ENCODE assay signal across 11 mouse cellular contexts in the genomic region with DNA sequence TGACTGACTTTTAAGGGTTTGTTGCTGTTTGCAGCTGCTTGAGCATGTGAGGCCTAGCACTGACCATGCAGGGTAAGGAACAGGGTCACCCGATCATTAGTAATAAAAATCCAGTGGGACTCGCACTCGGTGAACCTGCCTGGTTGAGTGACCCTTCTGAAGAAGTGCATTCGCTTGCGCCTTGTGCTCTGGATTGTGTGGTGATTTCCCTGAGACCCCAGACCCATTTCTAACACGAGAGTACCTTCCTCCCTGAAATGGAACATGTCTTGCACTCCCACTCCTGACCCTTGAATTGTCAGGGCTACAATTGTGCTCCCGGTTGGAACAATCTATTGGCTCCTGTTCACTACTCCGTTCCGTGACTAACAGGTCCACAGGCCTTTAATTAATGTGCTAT. TPM values are rescaled to one million over a fixed set of nuclear protein-coding genes. Genes with fewer than 3 reads are reported as not detected.
A peak's percentile ranks its signal among the peaks of the same experiment; 100 is the strongest.
DNase-seq lines count a peak whose midpoint lies in the region; ATAC-seq and TF ChIP-seq lines count a peak whose summit lies in the region.
"Had no signal": no experiment of that assay in that cellular context is flagged by ENCODE, and none has a peak within 500 bp of the region (broad histone marks: within the 10 kb centered on the region; RNA-seq: fewer than 3 reads in every experiment).

No protein-coding gene starts in this region.

- TF ChIP-seq POLR2A in cortical plate, adult 2 months (IDR thresholded peaks at IDR 0.05; ENCODE audit: extremely low read depth, insufficient read depth, low read length): no peak
- TF ChIP-seq POLR2A in kidney, adult 2 months (IDR thresholded peaks at IDR 0.05; ENCODE audit: low read depth, low read length): no peak

- peaks cover 76% of the 10 kb centered on the region for H3K27me3 ChIP-seq in heart, embryonic 13.5 days (replicated peaks)
- peaks cover 58% of the 10 kb centered on the region for H3K27me3 ChIP-seq in hindbrain, embryonic 10.5 days (ENCODE audit: insufficient read depth, poor library complexity, severe bottlenecking)
- no peaks in the 10 kb centered on the region for H3K27me3 ChIP-seq in midbrain, embryonic 14.5 days (ENCODE audit: control insufficient read depth, insufficient read depth, low read length)
- no peaks in the 10 kb centered on the region for H3K27me3 ChIP-seq in kidney, adult 2 months (replicated peaks; ENCODE audit: control insufficient read depth, insufficient read depth, low read length)

- DNase-seq in heart, postnatal 14 days: no peak
- DNase-seq in hindbrain, embryonic 10.5 days (ENCODE audit: low spot score): no peak
- peak; percentile 8 for DNase-seq in midbrain, embryonic 14.5 days
- no peak for DNase-seq in spleen, postnatal 36 days (ENCODE audit: low spot score in 2 of 2)
- no peak for DNase-seq in layer of hippocampus, adult 8-10 months (ENCODE audit: low spot score in 2 of 2)
- no peak for DNase-seq in kidney, adult 2 months

- H3K4me2 ChIP-seq in heart, embryonic 13.5 days: peak overlapping the region; percentile 90
- H3K4me2 ChIP-seq in midbrain, embryonic 14.5 days (ENCODE audit: low read length): peak overlapping the region; percentile 70

- H3K27ac ChIP-seq in heart, embryonic 13.5 days (replicated peaks): no peak overlapping the region
- no peak overlapping the region for H3K27ac ChIP-seq in cortical plate, adult 2 months (ENCODE audit: insufficient read depth, low read length)
- H3K27ac ChIP-seq in hindbrain, embryonic 10.5 days: peak overlapping the region; percentile 87
- H3K27ac ChIP-seq in midbrain, embryonic 14.5 days (replicated peaks; ENCODE audit: low read depth, low read length): peak overlapping the region; percentile 98
- H3K27ac ChIP-seq in kidney, adult 2 months (ENCODE audit: insufficient read depth, low read depth, low read length): no peak overlapping the region
- H3K27ac ChIP-seq: liver, embryonic 15.5 days had no signal

- no peak overlapping the region for H3K9ac ChIP-seq in heart, embryonic 13.5 days
- peak overlapping the region; percentile 97 for H3K9ac ChIP-seq in midbrain, embryonic 14.5 days (replicated peaks; ENCODE audit: low read length)
- H3K9ac ChIP-seq: liver, embryonic 15.5 days had no signal

- H3K36me3 ChIP-seq in heart, embryonic 13.5 days: no peaks in the 10 kb centered on the region
- H3K36me3 ChIP-seq in hindbrain, embryonic 10.5 days: no peaks in the 10 kb centered on the region
- H3K36me3 ChIP-seq in midbrain, embryonic 14.5 days (ENCODE audit: control insufficient read depth, insufficient read depth, low read length): no peaks in the 10 kb centered on the region
- no peaks in the 10 kb centered on the region for H3K36me3 ChIP-seq in kidney, adult 2 months (ENCODE audit: control insufficient read depth, insufficient read depth, low read length)
- H3K36me3 ChIP-seq: liver, embryonic 15.5 days had no signal

- intact Hi-C loops in heart, postnatal 14 days (cut with DNase I): no loop called here

- no peak overlapping the region; the same call in 1 of the 2 replicates for H3K4me3 ChIP-seq in heart, embryonic 13.5 days
- H3K4me3 ChIP-seq in cortical plate, adult 2 months (ENCODE audit: insufficient read depth, low read length): peak overlapping the region; percentile 65
- peak overlapping the region; percentile 73 for H3K4me3 ChIP-seq in hindbrain, embryonic 10.5 days
- H3K4me3 ChIP-seq in midbrain, embryonic 14.5 days (replicated peaks; ENCODE audit: low read depth, low read length): peak overlapping the region; percentile 82
- no peak overlapping the region for H3K4me3 ChIP-seq in kidney, adult 2 months (ENCODE audit: insufficient read depth, low read depth, low read length)

- H3K9me3 ChIP-seq in heart, embryonic 13.5 days: no peaks in the 10 kb centered on the region
- no peaks in the 10 kb centered on the region for H3K9me3 ChIP-seq in hindbrain, embryonic 10.5 days
- no peaks in the 10 kb centered on the region for H3K9me3 ChIP-seq in midbrain, embryonic 14.5 days (ENCODE audit: control insufficient read depth, low read length)
- H3K9me3 ChIP-seq: liver, embryonic 15.5 days had no signal

- ATAC-seq in heart, embryonic 13.5 days (ENCODE audit: extremely low read depth, insufficient number of reproducible peaks, low FRiP score, low TSS enrichment): no peak
- ATAC-seq in midbrain, embryonic 14.5 days (ENCODE audit: low FRiP score, low TSS enrichment): no peak

- no peak for TF ChIP-seq CTCF in cortical plate, adult 2 months (IDR thresholded peaks at IDR 0.05; ENCODE audit: extremely low read depth, insufficient read depth, low read length)
- no peak for TF ChIP-seq CTCF in kidney, adult 2 months (conservative IDR thresholded peaks at IDR 0.05; ENCODE audit: insufficient read depth, insufficient read length, low read depth, low read length)

- H3K4me1 ChIP-seq in heart, embryonic 13.5 days: peaks cover 13% of the 10 kb centered on the region
- H3K4me1 ChIP-seq in cortical plate, adult 2 months (ENCODE audit: control insufficient read depth, insufficient read depth, low read length): peaks cover 4% of the 10 kb centered on the region; the same call in 1 of the 2 replicates
- peaks cover 50% of the 10 kb centered on the region for H3K4me1 ChIP-seq in hindbrain, embryonic 10.5 days (replicated peaks)
- H3K4me1 ChIP-seq in midbrain, embryonic 14.5 days (ENCODE audit: control insufficient read depth, insufficient read depth, low read length): peaks cover 22% of the 10 kb centered on the region
- H3K4me1 ChIP-seq in kidney, adult 2 months (ENCODE audit: control insufficient read depth, insufficient read depth, low read length): no peaks in the 10 kb centered on the region
- H3K4me1 ChIP-seq: liver, embryonic 15.5 days had no signal

- 51% methylated on average over 9 of the region's 9 CpGs for WGBS in heart, embryonic 13.5 days
- WGBS in hindbrain, embryonic 10.5 days: 39% methylated on average over 9 of the region's 9 CpGs
- 30% methylated on average over 9 of the region's 9 CpGs for WGBS in midbrain, embryonic 14.5 days
- 51% methylated on average over 9 of the region's 9 CpGs for WGBS in kidney, adult 2 months

RNA-seq across cellular contexts. Expression of a gene that starts 1.1 kb away (rescaled TPM):
- 3.7 and 4.1 TPM in 2 replicates for polyA plus RNA-seq in heart, embryonic 13.5 days (2015; fragmentation: Nextera tagmentation; extraction: Ambion mirVana)
- not detected for total RNA-seq in heart, postnatal 14 days (2021)
- polyA plus RNA-seq in cortical plate, adult 2 months (2012; rRNA removed): 154 and 172 TPM in 2 replicates
- 20.6 and 44.7 TPM in 2 replicates for polyA plus RNA-seq in hindbrain, embryonic 10.5 days (2016; fragmentation: Nextera tagmentation; extraction: Ambion mirVana)
- 125 and 138 TPM in 2 replicates for polyA plus RNA-seq in midbrain, embryonic 14.5 days (2014; fragmentation: Nextera tagmentation; extraction: Ambion mirVana)
- total RNA-seq in layer of hippocampus, adult 8-10 months (2022): 100 to 1,000 TPM; 161 to 182 (median 173) TPM
- 0.29 and 0.44 TPM in 2 replicates for polyA plus RNA-seq in kidney, adult 2 months (2012; rRNA removed)
- total RNA-seq: granulocyte monocyte progenitor cell, adult 5-6 weeks; neutrophil, adult 5-6 weeks had no signal

RNA-seq across cellular contexts. Expression of a gene that starts 5.5 kb away (rescaled TPM):
- not detected in 2 replicates for polyA plus RNA-seq in heart, embryonic 13.5 days (2015; fragmentation: Nextera tagmentation; extraction: Ambion mirVana)
- not detected for total RNA-seq in heart, postnatal 14 days (2021)
- polyA plus RNA-seq in cortical plate, adult 2 months (2012; rRNA removed): not detected in 2 replicates
- polyA plus RNA-seq in hindbrain, embryonic 10.5 days (2016; fragmentation: Nextera tagmentation; extraction: Ambion mirVana): 0.39 and 0.73 TPM in 2 replicates
- not detected in 2 replicates for polyA plus RNA-seq in midbrain, embryonic 14.5 days (2014; fragmentation: Nextera tagmentation; extraction: Ambion mirVana)
- not detected for total RNA-seq in layer of hippocampus, adult 8-10 months (2022)
- polyA plus RNA-seq in kidney, adult 2 months (2012; rRNA removed): 1.0 TPM in 1 of 2 replicates, not detected in the other
- total RNA-seq: granulocyte monocyte progenitor cell, adult 5-6 weeks; neutrophil, adult 5-6 weeks had no signal
- polyA plus RNA-seq: liver, embryonic 15.5 days had no signal

RNA-seq across cellular contexts. Expression of a gene that starts 37.4 kb away (rescaled TPM):
- polyA plus RNA-seq in heart, embryonic 13.5 days (2015; fragmentation: Nextera tagmentation; extraction: Ambion mirVana): 2.4 and 4.1 TPM in 2 replicates
- total RNA-seq in heart, postnatal 14 days (2021): 1 to 10 TPM; 7.0 to 8.4 TPM
- 128 and 152 TPM in 2 replicates for polyA plus RNA-seq in cortical plate, adult 2 months (2012; rRNA removed)
- polyA plus RNA-seq in hindbrain, embryonic 10.5 days (2016; fragmentation: Nextera tagmentation; extraction: Ambion mirVana): 1.3 and 1.9 TPM in 2 replicates
- 2.9 and 4.5 TPM in 2 replicates for polyA plus RNA-seq in midbrain, embryonic 14.5 days (2014; fragmentation: Nextera tagmentation; extraction: Ambion mirVana)
- total RNA-seq in layer of hippocampus, adult 8-10 months (2022): 100 to 1,000 TPM; 106 to 143 (median 140) TPM
- 12.7 and 13.5 TPM in 2 replicates for polyA plus RNA-seq in kidney, adult 2 months (2012; rRNA removed)
- total RNA-seq: granulocyte monocyte progenitor cell, adult 5-6 weeks; neutrophil, adult 5-6 weeks had no signal

Comparison
In these comparisons a context has a peak if more than half of its experiments do, and no peak if none do; other contexts are left out.
1. H3K27ac ChIP-seq: peak in hindbrain, embryonic 10.5 days (single experiment) and midbrain, embryonic 14.5 days (single experiment); none in heart, embryonic 13.5 days (single experiment), cortical plate, adult 2 months (single experiment) and kidney, adult 2 months (single experiment).
2. H3K4me3 ChIP-seq: peak in cortical plate, adult 2 months (single experiment), hindbrain, embryonic 10.5 days (single experiment) and midbrain, embryonic 14.5 days (single experiment); none in heart, embryonic 13.5 days (single experiment) and kidney, adult 2 months (single experiment).